11 mouse cellular contexts compared by ENCODE assay signal in the genomic region with DNA sequence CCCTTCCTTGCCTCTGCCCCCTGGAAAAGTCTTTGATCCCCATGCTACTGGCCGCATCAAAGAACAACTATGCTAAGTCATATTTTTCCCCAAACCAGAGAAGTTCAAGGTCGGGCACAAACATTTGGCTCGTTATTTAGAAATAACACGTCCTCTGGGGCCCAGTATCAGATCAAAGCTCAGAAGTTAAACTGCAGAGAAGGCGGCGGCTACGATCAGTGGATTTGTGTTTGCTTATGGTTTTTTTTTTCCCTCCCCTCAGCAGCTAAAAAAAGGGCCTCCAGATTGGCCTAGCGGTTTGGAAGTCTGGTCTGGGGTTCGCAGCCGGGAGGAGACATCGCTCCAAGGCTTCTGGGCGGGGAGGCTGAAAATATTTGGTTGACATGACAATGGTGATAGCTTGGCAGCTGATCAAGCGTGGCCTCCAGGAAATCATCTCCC. TPM values are rescaled to one million over a fixed set of nuclear protein-coding genes. Genes with fewer than 3 reads are reported as not detected.
DNase-seq lines count a peak whose midpoint lies in the region; ATAC-seq and TF ChIP-seq lines count a peak whose summit lies in the region.
"Had no signal": no experiment of that assay in that cellular context is flagged by ENCODE, and none has a peak within 500 bp of the region (broad histone marks: within the 10 kb centered on the region; RNA-seq: fewer than 3 reads in every experiment).

No protein-coding gene starts in this region.

- TF ChIP-seq CTCF in hindbrain, postnatal 0 days (IDR thresholded peaks at IDR 0.05; ENCODE audit: low read depth): no peak
- no peak for TF ChIP-seq CTCF in midbrain, postnatal 0 days (IDR thresholded peaks at IDR 0.05)
- TF ChIP-seq CTCF in brain, embryonic 14.5 days (IDR thresholded peaks at IDR 0.05; ENCODE audit: borderline replicate concordance, extremely low read depth, insufficient read depth, insufficient read length): no peak

- TF ChIP-seq POLR2A in brain, embryonic 14.5 days (IDR thresholded peaks at IDR 0.05; ENCODE audit: borderline replicate concordance, extremely low read depth, insufficient read depth, insufficient read length, poor library complexity, severe bottlenecking): no peak

- no peak overlapping the region for H3K9ac ChIP-seq in hindbrain, postnatal 0 days (replicated peaks; ENCODE audit: low read length)
- no peak overlapping the region for H3K9ac ChIP-seq in hindbrain, embryonic 11.5 days (ENCODE audit: low read depth, low read length)
- no peak overlapping the region for H3K9ac ChIP-seq in midbrain, postnatal 0 days (replicated peaks; ENCODE audit: low read length, poor library complexity, severe bottlenecking)
- no peak overlapping the region for H3K9ac ChIP-seq in midbrain, embryonic 15.5 days
- H3K9ac ChIP-seq: embryonic facial prominence, embryonic 12.5 days; hindbrain, embryonic 12.5 days had no signal

- no peaks in the 10 kb centered on the region for H3K27me3 ChIP-seq in hindbrain, postnatal 0 days (ENCODE audit: insufficient read depth, low read length)
- no peaks in the 10 kb centered on the region for H3K27me3 ChIP-seq in hindbrain, embryonic 11.5 days (ENCODE audit: control insufficient read depth, insufficient read depth, low read length)
- no peaks in the 10 kb centered on the region for H3K27me3 ChIP-seq in midbrain, postnatal 0 days (ENCODE audit: insufficient read depth, low read length)
- H3K27me3 ChIP-seq in midbrain, embryonic 15.5 days (replicated peaks): no peaks in the 10 kb centered on the region
- H3K27me3 ChIP-seq: embryonic facial prominence, embryonic 12.5 days; hindbrain, embryonic 12.5 days had no signal

- H3K9me3 ChIP-seq in hindbrain, postnatal 0 days (ENCODE audit: low read length): no peaks in the 10 kb centered on the region
- no peaks in the 10 kb centered on the region for H3K9me3 ChIP-seq in hindbrain, embryonic 11.5 days (ENCODE audit: control insufficient read depth, low read length)
- no peaks in the 10 kb centered on the region for H3K9me3 ChIP-seq in midbrain, postnatal 0 days (ENCODE audit: low read length)
- no peaks in the 10 kb centered on the region for H3K9me3 ChIP-seq in midbrain, embryonic 15.5 days
- H3K9me3 ChIP-seq: embryonic facial prominence, embryonic 12.5 days; hindbrain, embryonic 12.5 days had no signal

- no peak overlapping the region for H3K4me3 ChIP-seq in hindbrain, postnatal 0 days (ENCODE audit: low read length)
- H3K4me3 ChIP-seq in hindbrain, embryonic 11.5 days (ENCODE audit: low read depth, low read length): no peak overlapping the region
- H3K4me3 ChIP-seq in midbrain, postnatal 0 days (ENCODE audit: low read depth, low read length): no peak overlapping the region
- no peak overlapping the region for H3K4me3 ChIP-seq in midbrain, embryonic 15.5 days
- H3K4me3 ChIP-seq: embryonic facial prominence, embryonic 12.5 days; hindbrain, embryonic 12.5 days had no signal

- peak; percentile 55 for DNase-seq in hindbrain, postnatal 0 days (ENCODE audit: low spot score)
- DNase-seq in hindbrain, embryonic 11.5 days (ENCODE audit: low spot score): no peak
- DNase-seq in midbrain, postnatal 0 days (ENCODE audit: low spot score): peak; percentile 48
- peak; percentile 31 for DNase-seq in brain, embryonic 14.5 days (ENCODE audit: low read depth)
- DNase-seq in lung, postnatal 36 days: peak; percentile 49
- no peak for DNase-seq in gastrocnemius, postnatal 36 days

- no peak for ATAC-seq in hindbrain, postnatal 0 days
- ATAC-seq in hindbrain, embryonic 11.5 days (ENCODE audit: low FRiP score): no peak
- no peak for ATAC-seq in midbrain, postnatal 0 days (ENCODE audit: low FRiP score)
- ATAC-seq in midbrain, embryonic 15.5 days (replicated peaks): no peak

- no peak overlapping the region for H3K27ac ChIP-seq in hindbrain, postnatal 0 days
- H3K27ac ChIP-seq in hindbrain, embryonic 11.5 days (ENCODE audit: low read depth, low read length): no peak overlapping the region
- H3K27ac ChIP-seq in midbrain, postnatal 0 days (ENCODE audit: low read depth, low read length): no peak overlapping the region
- no peak overlapping the region for H3K27ac ChIP-seq in midbrain, embryonic 15.5 days
- H3K27ac ChIP-seq: embryonic facial prominence, embryonic 12.5 days; hindbrain, embryonic 12.5 days had no signal

- H3K36me3 ChIP-seq in hindbrain, postnatal 0 days (ENCODE audit: insufficient read depth, low read length): no peaks in the 10 kb centered on the region
- H3K36me3 ChIP-seq in hindbrain, embryonic 11.5 days (ENCODE audit: control insufficient read depth, insufficient read depth, low read length): no peaks in the 10 kb centered on the region
- H3K36me3 ChIP-seq in midbrain, postnatal 0 days (ENCODE audit: insufficient read depth, low read length): no peaks in the 10 kb centered on the region
- H3K36me3 ChIP-seq in midbrain, embryonic 15.5 days (replicated peaks): no peaks in the 10 kb centered on the region
- H3K36me3 ChIP-seq: embryonic facial prominence, embryonic 12.5 days; hindbrain, embryonic 12.5 days had no signal

- no peaks in the 10 kb centered on the region for H3K4me1 ChIP-seq in hindbrain, postnatal 0 days (ENCODE audit: insufficient read depth, low read length)
- H3K4me1 ChIP-seq in hindbrain, embryonic 11.5 days (replicated peaks; ENCODE audit: control insufficient read depth, insufficient read depth, low read length): no peaks in the 10 kb centered on the region
- no peaks in the 10 kb centered on the region for H3K4me1 ChIP-seq in midbrain, postnatal 0 days (ENCODE audit: insufficient read depth, low read length)
- H3K4me1 ChIP-seq in midbrain, embryonic 15.5 days: no peaks in the 10 kb centered on the region
- H3K4me1 ChIP-seq: embryonic facial prominence, embryonic 12.5 days; hindbrain, embryonic 12.5 days had no signal

- no peak overlapping the region for H3K4me2 ChIP-seq in hindbrain, postnatal 0 days (ENCODE audit: low read depth, low read length)
- H3K4me2 ChIP-seq in hindbrain, embryonic 11.5 days (replicated peaks; ENCODE audit: low read depth, low read length): no peak overlapping the region
- no peak overlapping the region for H3K4me2 ChIP-seq in midbrain, postnatal 0 days (ENCODE audit: low read depth, low read length, poor library complexity, severe bottlenecking)
- no peak overlapping the region for H3K4me2 ChIP-seq in midbrain, embryonic 15.5 days
- H3K4me2 ChIP-seq: embryonic facial prominence, embryonic 12.5 days; hindbrain, embryonic 12.5 days had no signal

- intact Hi-C loops in gastrocnemius, postnatal 36 days (cut with DNase I): loop anchor here (2.0 to 5.0 kb wide), 2 partner anchors 74 to 149 kb away; no protein-coding TSS in a partner anchor

- WGBS in hindbrain, postnatal 0 days: 48% methylated on average over 13 of the region's 13 CpGs
- WGBS in hindbrain, embryonic 11.5 days: 72% methylated on average over 13 of the region's 13 CpGs
- WGBS in midbrain, postnatal 0 days: 58% methylated on average over 13 of the region's 13 CpGs
- 58% methylated on average over 13 of the region's 13 CpGs for WGBS in midbrain, embryonic 15.5 days

RNA-seq across cellular contexts. Expression of gene Gm5294, which starts 38.0 kb away (rescaled TPM):
- 1.0 TPM in 1 of 2 replicates, not detected in the other for total RNA-seq in hindbrain, postnatal 0 days (2014; rRNA removed)
- polyA plus RNA-seq in hindbrain, postnatal 0 days (2015; fragmentation: Nextera tagmentation; extraction: Ambion mirVana): 0.48 and 0.59 TPM in 2 replicates
- polyA plus RNA-seq in hindbrain, embryonic 11.5 days (2014; fragmentation: Nextera tagmentation; extraction: Ambion mirVana): 0.40 TPM in 1 of 2 replicates, not detected in the other
- total RNA-seq in midbrain, postnatal 0 days (2014; rRNA removed): not detected in 2 replicates
- polyA plus RNA-seq in midbrain, postnatal 0 days (2015; fragmentation: Nextera tagmentation; extraction: Ambion mirVana): 0.25 TPM in 1 of 2 replicates, not detected in the other
- polyA plus RNA-seq in midbrain, embryonic 15.5 days (2015; fragmentation: Nextera tagmentation; extraction: Ambion mirVana): not detected in 2 replicates
- polyA plus RNA-seq in brain, embryonic 14.5 days (2012; rRNA removed): 0.24 and 0.82 TPM in 2 replicates
- not detected for total RNA-seq in gastrocnemius, postnatal 36 days (2021)
- total RNA-seq: megakaryocyte progenitor cell, adult 5-6 weeks had no signal
- polyA plus RNA-seq: neural tube, embryonic 11.5 days had no signal

Comparison
In these comparisons a context has a peak if more than half of its experiments do, and no peak if none do; other contexts are left out.
1. DNase-seq: peak in hindbrain, postnatal 0 days (single experiment), midbrain, postnatal 0 days (single experiment), brain, embryonic 14.5 days (single experiment) and lung, postnatal 36 days (single experiment); none in hindbrain, embryonic 11.5 days (single experiment) and gastrocnemius, postnatal 36 days (0 of 2).